Mouse (Mus musculus) heart, adult 9 months (tissue): ENCODE data around the gene Stard8.
A peak's percentile ranks its signal among the peaks of the same experiment; 100 is the strongest.
"Not testable (repeated sequence)": the region's sequence is repeated elsewhere in the genome, so short reads cannot be mapped to it uniquely, and the experiment has no call there.

Experiments
- DNase-seq, 2 experiments: peaks; one replicate each; pipeline ENCODE4 v3.0.0; 2022; ENCODE audit warnings: low spot score in 2 of 2

The Stard8 gene

DNA sequence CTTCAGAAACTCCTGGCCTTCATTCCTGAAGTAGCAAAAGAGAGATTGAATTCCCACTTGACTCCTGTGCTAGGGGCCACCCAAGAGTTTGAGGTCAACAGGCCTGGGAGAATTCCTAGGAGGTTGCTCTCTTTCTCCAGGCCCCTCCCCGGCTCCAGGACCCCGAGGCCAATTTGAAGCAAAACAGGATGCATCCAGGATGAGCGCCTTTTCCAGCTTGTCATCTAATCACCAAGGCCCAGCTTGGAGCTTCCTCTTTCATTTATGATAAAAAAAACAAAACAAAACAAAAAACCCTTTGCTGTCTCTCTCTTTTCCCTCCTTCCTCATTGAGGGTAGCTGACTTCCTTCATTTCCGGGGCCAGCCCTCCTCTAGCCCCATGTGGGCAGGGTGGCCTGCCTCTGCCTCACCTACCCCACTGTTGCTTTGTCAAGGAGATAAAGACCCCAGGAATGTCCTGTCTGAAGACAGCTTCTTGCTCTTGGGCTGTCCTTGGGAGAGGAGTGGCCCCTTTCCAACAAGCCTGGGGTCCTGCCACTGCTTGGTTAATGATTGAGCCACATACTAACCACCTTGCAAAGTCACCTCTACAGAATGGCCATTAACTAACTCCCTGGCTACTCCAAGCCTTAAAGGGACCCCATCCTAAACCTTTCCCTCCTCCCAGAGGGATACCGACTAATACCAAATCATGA is 43.5 kb downstream of the Stard8 start:
- peak; percentile 39 to 68 for DNase-seq

- no peak for DNase-seq
These were observed 45.1 kb downstream of the Stard8 start for GRCm38 (mm10) chrX:99048111-99048510.

DNA sequence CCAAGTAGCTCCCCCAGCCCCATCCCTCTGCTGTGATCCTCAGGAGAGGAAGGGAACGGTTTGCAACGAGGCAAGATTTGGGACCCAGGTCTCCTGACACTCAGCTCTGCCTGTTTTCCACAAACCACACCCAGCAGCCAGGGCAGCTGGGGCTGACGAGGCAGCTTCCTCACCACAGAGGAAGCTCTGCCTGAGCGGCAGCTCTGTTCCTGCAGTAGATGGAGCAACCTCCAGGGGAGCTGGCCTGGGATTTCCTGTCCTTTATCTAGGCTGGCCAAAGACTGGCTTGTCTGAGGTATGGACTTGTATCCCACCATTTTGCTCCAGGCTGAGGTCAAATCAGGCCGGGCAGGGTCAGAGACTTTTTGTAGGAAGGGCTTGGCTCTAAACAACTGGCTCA is 46.2 kb downstream of the Stard8 start:
- DNase-seq: peak; percentile 58 to 79

- DNase-seq: peak in 1 of 2 experiments; percentile 37
These were observed 47.9 kb downstream of the Stard8 start for GRCm38 (mm10) chrX:99050736-99051481.

DNA sequence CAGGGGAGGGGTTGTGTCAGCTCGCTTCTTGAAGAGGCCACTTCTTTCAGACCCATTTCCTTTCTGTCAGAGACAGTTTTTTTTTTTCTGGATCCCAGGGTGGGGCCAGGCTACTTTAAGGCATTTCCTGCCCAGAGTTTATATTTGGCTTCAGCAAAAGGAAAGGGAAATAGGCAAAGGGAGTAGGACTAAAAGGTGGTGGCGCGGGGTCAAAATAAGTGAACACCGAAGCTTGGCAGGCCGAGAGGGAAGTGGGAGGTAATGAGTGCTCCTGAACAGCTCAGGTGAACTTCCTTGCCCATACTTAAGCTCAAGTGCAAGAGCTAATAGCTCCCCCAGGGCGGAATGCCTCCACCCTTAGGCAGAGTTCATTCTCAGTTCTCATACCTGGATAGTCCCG is 49.2 kb downstream of the Stard8 start:
- DNase-seq: peak; percentile 46 to 77

- DNase-seq: peak; percentile 52 to 61
These were observed 51.5 kb downstream of the Stard8 start for GRCm38 (mm10) chrX:99054512-99054911.

DNA sequence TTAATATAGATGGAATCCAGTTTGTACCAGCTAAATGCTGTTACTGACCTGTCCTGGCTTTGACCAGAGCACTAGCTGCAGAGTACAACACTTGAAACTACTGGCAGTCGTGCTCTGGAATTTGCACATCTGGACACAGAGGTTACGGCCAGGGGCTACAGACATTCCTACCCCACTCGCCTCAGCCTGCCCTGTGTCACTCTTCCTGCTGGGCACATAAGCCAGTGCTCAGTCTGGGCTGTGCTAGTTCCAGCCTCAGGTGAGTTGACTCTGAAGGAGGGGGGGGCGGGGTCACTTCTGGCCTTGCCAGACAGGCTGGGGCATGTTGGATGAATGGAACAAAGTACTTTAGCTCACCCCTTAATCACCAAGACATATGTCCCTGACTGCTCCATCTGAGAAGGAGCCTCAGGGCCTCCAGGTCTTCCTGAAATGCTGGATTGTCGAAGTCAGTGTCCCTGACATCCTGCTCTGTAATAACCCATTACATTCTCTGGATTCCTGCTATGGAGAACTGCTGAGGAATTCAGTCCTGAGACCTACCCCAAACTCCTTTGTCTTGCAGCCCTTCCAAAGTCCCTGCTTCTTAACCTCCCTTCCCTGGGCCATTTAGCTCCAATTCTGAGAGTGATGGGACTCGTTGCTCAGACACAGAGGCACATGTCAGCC is 54.9 kb downstream of the Stard8 start:
- no peak for DNase-seq

DNA sequence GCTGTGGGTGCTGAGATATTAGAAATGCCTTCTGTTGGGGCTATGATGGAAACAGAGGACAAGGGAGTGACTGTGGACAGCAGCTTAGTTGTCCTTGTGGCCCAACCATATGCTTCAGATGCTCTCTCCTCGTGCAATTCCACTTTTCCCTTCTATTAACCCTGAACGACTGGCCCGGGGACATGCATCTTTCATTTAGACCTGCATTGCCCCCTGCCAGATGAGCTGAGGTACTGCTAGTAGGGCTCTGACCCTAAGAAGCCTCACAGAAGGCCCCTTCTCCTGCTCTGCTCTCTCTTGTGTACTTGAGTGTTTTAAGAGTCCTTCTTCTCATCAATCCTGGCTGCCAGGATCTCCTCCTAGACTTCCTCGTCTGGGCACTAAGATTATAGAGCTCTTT is 56.1 kb downstream of the Stard8 start:
- DNase-seq: no peak

- no peak for DNase-seq
These were observed 62.5 kb downstream of the Stard8 start for GRCm38 (mm10) chrX:99065582-99065981.

DNA sequence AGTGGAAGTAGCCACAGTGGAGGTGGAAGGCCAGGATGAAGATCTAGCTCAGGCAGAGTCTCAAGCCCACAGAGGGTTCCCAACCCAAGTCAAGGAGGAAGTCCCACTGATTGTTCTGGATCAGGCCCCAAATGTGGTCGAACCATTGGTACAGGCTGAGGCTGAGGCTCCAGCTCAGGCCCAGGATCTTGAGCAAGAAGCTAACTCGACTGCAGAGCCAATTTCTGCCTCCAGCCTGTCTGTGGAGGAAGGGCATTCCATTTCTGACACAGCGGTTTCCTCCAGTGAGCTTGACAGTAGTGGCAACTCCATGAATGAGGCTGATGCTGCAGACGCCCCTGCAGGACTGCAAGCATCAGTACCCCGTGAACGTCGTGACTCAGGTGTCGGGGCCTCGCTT is 63.5 kb downstream of the Stard8 start:
- DNase-seq: no peak

- DNase-seq: no peak
These were observed 64.2 kb downstream of the Stard8 start for GRCm38 (mm10) chrX:99067232-99067631.

DNA sequence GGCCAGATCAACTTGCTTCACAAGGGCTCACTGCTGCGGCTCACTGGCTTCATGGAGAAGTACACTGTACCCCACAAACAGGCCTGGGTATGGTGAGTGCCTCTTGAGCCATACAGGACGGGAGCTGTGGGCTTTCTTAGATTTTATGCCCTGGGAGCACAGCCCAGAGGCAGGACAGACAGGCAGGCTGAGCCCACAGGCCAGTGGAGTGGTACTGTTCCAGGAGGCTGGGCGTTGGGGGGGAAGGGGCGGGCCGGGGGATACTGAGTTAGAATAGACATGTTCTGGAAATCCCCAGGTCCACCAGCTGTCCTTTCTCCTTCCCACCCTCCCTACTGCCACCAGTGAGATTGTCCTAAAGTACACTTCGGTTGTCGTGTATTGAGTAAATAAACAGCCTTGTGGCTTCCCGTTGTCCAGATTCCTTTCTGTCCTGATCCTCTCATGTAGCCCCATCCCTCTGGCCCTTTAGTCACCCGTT is 64.7 kb downstream of the Stard8 start:
- no peak for DNase-seq

DNA sequence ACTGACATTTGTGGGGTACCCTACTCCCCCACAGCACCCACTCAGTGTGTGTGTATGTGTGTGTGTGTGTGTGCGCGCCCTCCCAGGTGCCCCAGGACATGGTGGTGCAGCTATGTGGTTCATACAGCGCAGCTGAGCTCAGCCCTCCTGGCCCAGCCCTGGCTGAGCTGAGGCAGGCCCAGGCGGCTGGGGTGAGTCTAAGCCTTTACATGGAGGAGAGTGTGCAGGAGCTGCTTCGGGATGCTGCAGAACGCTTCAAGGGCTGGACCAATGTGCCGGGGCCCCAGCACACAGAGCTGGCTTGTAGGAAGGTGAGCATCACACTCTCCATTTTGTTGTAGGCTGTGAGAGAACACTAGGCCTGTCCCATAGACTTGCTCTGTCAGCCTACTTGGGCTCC is 68.1 kb downstream of the Stard8 start:
- DNase-seq: no peak

GRCm38 (mm10) chrX:99072596-99072995 is 69.5 kb downstream of the Stard8 start:
- DNase-seq: no peak

GRCm38 (mm10) chrX:99075111-99075510 is 72.1 kb downstream of the Stard8 start:
- no peak for DNase-seq

DNA sequence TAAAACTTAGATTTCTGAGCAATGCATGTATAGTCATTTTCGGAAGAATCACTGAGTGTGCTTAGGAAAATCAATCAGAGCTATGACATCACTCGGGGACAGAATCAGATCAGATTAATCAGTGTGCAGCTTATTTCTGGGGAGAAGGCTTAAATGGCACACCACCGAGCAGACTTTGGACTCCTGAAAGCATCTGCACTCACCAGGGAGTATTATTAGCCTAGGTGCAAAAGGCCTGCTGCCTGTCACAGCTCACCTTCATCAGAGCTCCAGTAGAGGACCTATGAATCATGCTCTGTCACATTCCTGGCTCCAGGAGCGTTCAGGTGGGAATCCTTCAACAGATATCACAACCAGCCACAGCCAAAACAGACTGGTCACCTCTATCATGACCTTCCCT is 73.4 kb downstream of the Stard8 start:
- no peak for DNase-seq

DNA sequence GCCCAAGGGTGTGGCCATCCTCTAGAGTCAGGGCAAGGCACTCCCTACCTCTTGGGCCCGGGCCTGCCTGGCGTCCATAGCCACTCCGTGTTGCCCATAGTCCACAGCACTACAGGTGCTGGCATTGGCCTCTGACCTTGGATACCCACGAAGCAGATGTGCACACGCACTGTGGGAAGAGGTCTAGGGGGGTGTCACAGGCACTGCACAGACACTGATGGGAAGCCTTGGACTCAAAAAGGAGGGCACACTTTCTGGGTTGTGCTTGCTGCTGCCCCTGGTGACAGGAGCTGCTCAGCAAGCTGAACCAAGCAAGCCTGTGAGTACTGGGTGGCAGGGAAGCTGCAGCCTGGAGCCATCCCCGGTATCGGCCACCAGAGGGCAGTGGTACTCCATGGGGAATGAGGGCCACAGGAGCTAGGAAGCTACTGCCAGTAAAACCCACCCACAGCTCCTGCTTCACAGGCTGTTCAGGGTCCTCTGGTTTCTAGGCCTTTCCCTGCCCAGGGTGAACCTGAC is 75.4 kb downstream of the Stard8 start:
- DNase-seq: not testable (repeated sequence)

DNA sequence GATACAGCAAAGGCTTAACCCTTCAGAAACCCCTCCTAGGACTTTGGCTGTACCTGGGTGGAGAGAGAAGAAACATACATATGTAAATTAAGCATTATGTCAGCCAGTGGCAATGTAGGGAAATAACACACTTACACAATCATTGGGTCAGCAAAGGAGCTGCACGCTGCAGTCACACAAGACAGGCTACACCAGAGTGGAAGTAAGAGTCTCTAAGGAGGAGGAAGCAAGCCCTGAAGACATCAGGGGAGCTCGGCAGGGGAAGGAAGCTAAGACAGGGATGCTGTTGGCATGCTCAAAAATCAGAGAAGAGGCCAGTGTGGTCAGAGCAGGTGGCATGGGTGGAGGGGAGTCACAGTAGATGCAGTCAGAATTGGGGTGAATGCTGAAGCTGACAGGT is 89.7 kb downstream of the Stard8 start:
- no peak for DNase-seq

- DNase-seq: not testable (repeated sequence)
These were observed 108.2 kb downstream of the Stard8 start for GRCm38 (mm10) chrX:99111088-99111724.

GRCm38 (mm10) chrX:99119510-99119909 is 116.5 kb downstream of the Stard8 start:
- no peak for DNase-seq
